In the genomic region with DNA sequence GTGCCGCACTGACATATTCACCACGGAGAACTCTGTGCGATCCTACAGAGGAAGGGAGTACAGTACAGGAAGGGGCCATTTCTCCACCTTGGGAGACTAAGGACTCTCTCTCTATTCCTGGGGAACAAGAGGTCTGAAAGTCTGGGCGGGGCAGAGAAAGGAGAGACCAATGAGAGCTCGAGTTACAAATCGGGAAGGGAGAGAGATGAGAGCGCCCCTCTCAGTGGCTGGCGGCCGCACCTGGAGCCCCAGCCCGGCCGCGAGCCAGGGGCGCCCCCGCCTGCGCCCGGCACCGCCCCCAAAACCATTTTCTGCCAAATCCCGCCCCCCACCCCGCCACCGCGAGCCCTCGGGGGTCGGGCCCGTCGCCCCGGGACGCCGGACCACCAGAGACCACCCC, we compare ENCODE assay signal across 1 mouse cellular context.
TF ChIP-seq lines count a peak whose summit lies in the region.

No protein-coding gene starts in this region.

TF ChIP-seq in MEL, 35 proteins besides CTCF, POLR2A, EP300 and RAD21 (continued from another document):
- TF ChIP-seq CHD2 (IDR thresholded peaks at IDR 0.05; ENCODE audit: low read length) (no peak), NELFE (IDR thresholded peaks at IDR 0.05; ENCODE audit: low read depth, low read length) (no peak; the same call in 1 of the 2 replicates), BHLHE40 (IDR thresholded peaks at IDR 0.05; ENCODE audit: borderline replicate concordance, low read depth, low read length) (no peak), MAZ (IDR thresholded peaks at IDR 0.05; ENCODE audit: low read depth, low read length) (peak; percentile 68; the same call in 1 of the 2 replicates), ZNF384 (IDR thresholded peaks at IDR 0.05; ENCODE audit: low read depth, low read length) (no peak), ETS1 (IDR thresholded peaks at IDR 0.05; ENCODE audit: low read depth, low read length) (no peak), HCFC1 (IDR thresholded peaks at IDR 0.05; ENCODE audit: low read depth, low read length) (no peak; the same call in 1 of the 2 replicates), MAFK (IDR thresholded peaks at IDR 0.05; ENCODE audit: borderline replicate concordance, low read depth, low read length) (no peak), SIN3A (IDR thresholded peaks at IDR 0.05; ENCODE audit: low read length) (no peak), GABPA (IDR thresholded peaks at IDR 0.05; ENCODE audit: low read depth, low read length) (peak; percentile 94; the same call in 1 of the 2 replicates), MXI1 (IDR thresholded peaks at IDR 0.05; ENCODE audit: low read depth, low read length) (no peak), MYB (IDR thresholded peaks at IDR 0.05; ENCODE audit: low read depth, low read length) (no peak), CHD1 (IDR thresholded peaks at IDR 0.05; ENCODE audit: low read depth, low read length) (no peak)
